Mouse (Mus musculus) right cerebral cortex, postnatal 4 days (tissue): Measurements from ENCODE around the gene Gtf2a1.
"Not testable (repeated sequence)": the region's sequence is repeated elsewhere in the genome, so short reads cannot be mapped to it uniquely, and the experiment has no call there.

Source experiments
- DNase-seq: peaks from one replicate; pipeline ENCODE4 v3.0.0-alpha.2; 2022

Gtf2a1 gene

GRCm38 (mm10) chr12:91589847-91590690 is at the start of gene Gtf2a1:
Gtf2a1 (minus strand) TSS chr12:91590487.
- DNase-seq = peak; percentile 93

GRCm38 (mm10) chr12:91638351-91638750 is 48.1 kb upstream of the Gtf2a1 start:
- no peak for DNase-seq

- DNase-seq = no peak
These were observed 47.0 kb upstream of the Gtf2a1 start for GRCm38 (mm10) chr12:91637136-91637909.

GRCm38 (mm10) chr12:91626482-91626881 is 36.2 kb upstream of the Gtf2a1 start:
- no peak for DNase-seq

GRCm38 (mm10) chr12:91625013-91625412 is 34.7 kb upstream of the Gtf2a1 start:
- no peak for DNase-seq

GRCm38 (mm10) chr12:91609425-91609824 is 19.1 kb upstream of the Gtf2a1 start:
- DNase-seq = peak; percentile 32

- no peak for DNase-seq
These were observed 17.4 kb upstream of the Gtf2a1 start for GRCm38 (mm10) chr12:91607678-91608077.

- DNase-seq = peak; percentile 47
These were observed 16.4 kb upstream of the Gtf2a1 start for GRCm38 (mm10) chr12:91606651-91607050.

GRCm38 (mm10) chr12:91604600-91604999 is 14.3 kb upstream of the Gtf2a1 start:
- DNase-seq = no peak

- no peak for DNase-seq
These were observed 1.8 kb upstream of the Gtf2a1 start for GRCm38 (mm10) chr12:91592128-91592527.

- no peak for DNase-seq
These were observed 904 bp upstream of the Gtf2a1 start for GRCm38 (mm10) chr12:91591191-91591590.

- DNase-seq = no peak
These were observed 429 bp upstream of the Gtf2a1 start for GRCm38 (mm10) chr12:91590716-91591115.

GRCm38 (mm10) chr12:91589542-91589846 is 793 bp downstream of the Gtf2a1 start:
- DNase-seq = no peak

GRCm38 (mm10) chr12:91588670-91589541 is 1.4 kb downstream of the Gtf2a1 start:
- DNase-seq = peak; percentile 54

GRCm38 (mm10) chr12:91588176-91588669 is 2.1 kb downstream of the Gtf2a1 start:
- peak; percentile 85 for DNase-seq

GRCm38 (mm10) chr12:91587491-91588033 is 2.7 kb downstream of the Gtf2a1 start:
- no peak for DNase-seq

GRCm38 (mm10) chr12:91587077-91587476 is 3.2 kb downstream of the Gtf2a1 start:
- DNase-seq = no peak

GRCm38 (mm10) chr12:91585815-91586214 is 4.5 kb downstream of the Gtf2a1 start:
- DNase-seq = not testable (repeated sequence)

GRCm38 (mm10) chr12:91585206-91585605 is 5.1 kb downstream of the Gtf2a1 start:
- DNase-seq = no peak

GRCm38 (mm10) chr12:91583409-91583808 is 6.9 kb downstream of the Gtf2a1 start:
- no peak for DNase-seq

GRCm38 (mm10) chr12:91582362-91583002 is 7.8 kb downstream of the Gtf2a1 start:
- DNase-seq = no peak
